Mouse (Mus musculus): ENCODE results near the gene Zfp691.

Zfp691 gene

DNA sequence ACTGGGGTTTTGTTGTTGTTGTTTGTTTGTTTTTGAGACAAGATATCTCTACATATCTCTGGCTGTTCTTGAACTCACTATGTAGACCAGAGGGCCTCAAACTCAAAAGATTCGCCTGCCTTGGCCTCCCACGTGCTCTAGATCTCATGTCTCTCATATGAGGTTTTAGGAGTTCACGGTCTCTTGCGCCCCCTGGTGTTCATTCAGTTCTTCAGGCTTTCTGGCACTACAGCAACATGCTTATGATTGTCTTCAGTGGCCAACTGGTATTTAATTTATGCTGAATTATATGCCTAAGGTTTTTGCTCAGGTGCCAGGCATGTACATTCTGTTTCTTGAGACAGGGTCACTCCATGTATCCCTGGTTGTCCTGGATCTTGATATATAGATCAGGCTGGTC, 6.3 kb downstream of the Zfp691 start:
- DNase-seq (ENCODE audit: low spot score), result peak; percentile 96

- no peak for DNase-seq (ENCODE audit: low spot score)
Observed at GRCm38 (mm10) chr4:119167068-119167467, 6.9 kb downstream of the Zfp691 start.

- no peak for DNase-seq (ENCODE audit: low spot score)
Observed at GRCm38 (mm10) chr4:119165916-119166315, 8.1 kb downstream of the Zfp691 start.

GRCm38 (mm10) chr4:119162990-119163389, 11.0 kb downstream of the Zfp691 start:
- DNase-seq (ENCODE audit: low spot score), result no peak

- DNase-seq (ENCODE audit: low spot score), result no peak
Observed at GRCm38 (mm10) chr4:119161358-119161757, 12.6 kb downstream of the Zfp691 start.

DNA sequence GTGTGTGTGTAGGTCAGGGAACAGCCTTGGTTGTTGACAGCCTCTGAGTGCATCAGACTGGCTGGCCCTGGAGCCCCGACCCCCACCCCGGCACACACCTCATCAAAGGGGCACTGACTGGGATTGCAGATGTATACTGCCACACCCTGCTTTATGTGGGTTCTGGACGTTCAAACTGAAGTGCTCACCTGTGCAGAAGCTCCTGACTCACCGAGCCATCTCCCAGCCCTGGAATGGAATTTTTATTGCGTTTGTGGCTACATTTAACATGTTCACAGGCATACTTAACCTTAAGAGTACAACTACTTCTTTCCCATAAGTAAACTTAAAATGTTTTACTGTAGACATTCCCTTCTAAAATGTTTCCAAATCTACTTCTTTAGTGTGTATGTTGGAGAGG, 16.1 kb downstream of the Zfp691 start:
- DNase-seq (ENCODE audit: low spot score), result no peak

GRCm38 (mm10) chr4:119157186-119157585, 16.8 kb downstream of the Zfp691 start:
- DNase-seq (ENCODE audit: low spot score), result peak; percentile 75

DNA sequence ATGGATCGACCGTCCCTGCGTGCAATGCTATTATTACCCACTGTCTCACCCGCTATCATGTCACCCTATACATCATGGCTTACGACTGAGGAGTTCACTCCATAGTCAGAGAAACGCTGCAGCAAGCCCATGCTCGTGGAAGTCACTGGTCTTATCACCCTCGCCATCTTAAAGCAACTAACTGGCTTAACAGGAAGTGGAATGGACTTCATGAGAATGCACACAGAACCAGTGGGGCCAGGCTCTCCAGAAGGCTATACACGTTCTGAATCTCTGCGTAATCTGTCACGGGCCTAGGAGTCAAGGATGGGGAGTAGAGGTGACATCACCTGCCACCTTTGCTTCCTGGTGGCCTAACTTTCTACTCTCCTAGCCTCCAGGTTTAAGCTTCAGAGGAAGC, 25.3 kb downstream of the Zfp691 start:
- DNase-seq (ENCODE audit: low spot score), result no peak

DNA sequence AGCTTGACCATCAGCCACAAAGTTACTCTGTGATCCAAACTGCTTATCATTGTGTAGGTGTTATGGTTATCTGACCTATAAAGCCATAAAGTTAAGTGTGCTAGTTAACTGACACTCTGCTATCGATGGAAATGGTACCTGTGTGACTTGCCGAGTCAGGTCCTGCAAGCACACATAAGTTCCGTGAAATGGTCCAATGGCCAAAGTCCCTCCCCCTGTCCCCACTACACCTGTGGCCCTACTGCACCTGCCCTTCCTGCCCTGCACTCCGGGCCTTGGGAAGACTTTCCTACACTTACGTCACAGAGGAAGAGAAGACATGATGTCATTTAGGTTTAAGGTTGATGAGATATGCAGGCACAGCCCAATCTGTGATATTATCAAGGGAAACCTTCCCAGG, 26.6 kb downstream of the Zfp691 start:
- DNase-seq (ENCODE audit: low spot score), result no peak

DNA sequence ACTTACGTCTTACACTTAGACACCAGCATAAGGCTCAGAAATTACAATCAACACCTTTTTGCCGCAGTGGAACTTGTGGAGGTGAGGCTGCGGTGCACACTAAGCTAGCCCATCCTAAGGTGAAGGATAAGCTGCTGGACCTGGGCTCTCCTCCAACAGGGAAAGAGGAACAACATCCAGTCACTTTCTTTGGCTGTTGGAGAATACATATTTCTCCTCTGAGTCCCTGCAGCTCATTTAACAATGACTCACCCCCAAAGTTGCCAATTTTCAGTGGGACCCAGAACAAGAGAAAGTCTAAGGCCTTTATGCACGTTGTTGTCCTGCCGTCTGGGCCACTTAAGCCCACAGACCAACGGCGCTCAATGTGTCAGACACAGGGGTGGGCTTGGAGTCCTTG, 27.2 kb downstream of the Zfp691 start:
- no peak for DNase-seq (ENCODE audit: low spot score)

GRCm38 (mm10) chr4:119142230-119142871, 31.6 kb downstream of the Zfp691 start:
- DNase-seq (ENCODE audit: low spot score), result peak; percentile 75

DNA sequence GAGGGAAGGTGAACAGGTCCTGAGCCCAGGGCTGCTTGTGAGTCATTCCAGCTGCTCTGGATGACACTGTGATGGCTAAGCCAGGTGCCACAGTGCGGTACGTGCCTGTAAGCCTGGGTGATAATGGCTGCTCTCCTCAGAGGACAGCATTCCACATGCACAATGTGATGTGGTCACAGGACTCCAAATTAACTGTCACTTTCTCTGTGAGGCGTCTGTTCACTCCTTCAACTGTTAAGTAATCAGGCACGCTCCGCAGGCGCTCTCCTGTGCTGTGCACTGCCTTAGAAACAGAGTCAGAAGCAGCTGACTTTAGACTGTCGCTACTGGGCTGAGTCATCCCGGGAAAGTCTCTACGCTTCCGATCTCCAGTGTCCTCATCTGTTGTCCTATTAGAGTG, 32.8 kb downstream of the Zfp691 start:
- no peak for DNase-seq (ENCODE audit: low spot score)

GRCm38 (mm10) chr4:119140126-119140525, 33.9 kb downstream of the Zfp691 start:
- DNase-seq (ENCODE audit: low spot score), result peak; percentile 77

DNA sequence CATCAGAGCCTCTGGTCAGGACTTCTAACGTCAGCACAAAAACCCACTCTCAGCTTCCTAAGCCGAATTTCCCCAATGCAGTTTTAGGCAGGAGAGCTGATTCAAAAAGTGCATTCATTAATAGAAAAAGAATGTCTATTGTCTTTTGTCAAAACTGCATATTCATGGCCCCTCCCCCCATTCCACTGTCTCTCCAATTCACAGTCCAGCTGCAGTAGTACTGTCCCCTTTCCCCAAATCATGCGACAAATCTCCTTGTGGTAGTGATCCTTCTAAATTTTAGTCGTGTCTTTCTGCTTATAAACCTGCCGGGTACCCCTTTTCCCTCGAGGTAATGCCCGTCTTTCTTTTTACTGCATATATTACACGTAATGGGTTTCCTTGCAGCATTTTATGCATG, 35.2 kb downstream of the Zfp691 start:
- DNase-seq (ENCODE audit: low spot score), result peak; percentile 57

DNA sequence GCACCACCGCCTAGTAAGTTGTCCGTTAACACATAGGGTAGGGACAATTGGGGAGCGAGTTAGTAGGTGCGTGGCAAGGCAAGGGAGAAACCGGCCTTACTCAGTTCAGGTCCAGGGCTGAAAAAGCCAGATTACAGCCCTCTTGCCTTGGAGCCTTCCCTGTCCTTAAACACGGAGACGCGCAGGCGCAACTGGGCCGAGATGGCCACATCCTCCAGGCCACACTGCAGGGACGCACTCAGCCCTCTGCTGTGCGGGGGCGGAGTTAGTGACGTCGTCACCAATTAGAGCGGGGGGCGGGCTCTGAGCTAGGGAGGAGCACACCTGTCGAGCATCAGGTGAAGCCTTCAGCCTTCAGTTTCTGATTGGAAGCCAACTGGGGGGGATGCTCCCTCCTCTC, 35.8 kb downstream of the Zfp691 start:
- peak; percentile 68 for DNase-seq (ENCODE audit: low spot score)

- DNase-seq (ENCODE audit: low spot score), result no peak
Observed at GRCm38 (mm10) chr4:119137313-119137712, 36.7 kb downstream of the Zfp691 start.

GRCm38 (mm10) chr4:119133860-119134259, 40.1 kb downstream of the Zfp691 start:
- DNase-seq (ENCODE audit: low spot score), result no peak

DNA sequence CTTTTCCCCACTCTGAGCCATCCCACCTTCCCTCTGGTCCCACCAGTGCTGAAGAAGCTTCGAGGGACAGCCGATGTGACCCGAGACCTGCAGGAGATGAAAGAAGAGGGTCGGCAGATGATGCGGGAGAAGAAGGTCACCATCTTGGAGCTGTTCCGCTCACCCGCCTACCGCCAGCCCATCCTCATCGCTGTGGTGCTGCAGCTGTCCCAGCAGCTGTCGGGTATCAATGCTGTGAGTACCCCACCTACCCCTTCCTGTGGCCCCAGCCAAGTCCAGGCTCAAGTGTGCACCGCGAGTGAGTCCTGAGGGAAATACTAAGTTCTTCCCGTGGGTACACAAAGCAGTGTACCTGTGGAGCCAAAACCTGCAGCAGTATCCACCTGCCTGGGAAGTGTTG, 40.7 kb downstream of the Zfp691 start:
- DNase-seq (ENCODE audit: low spot score), result no peak

DNA sequence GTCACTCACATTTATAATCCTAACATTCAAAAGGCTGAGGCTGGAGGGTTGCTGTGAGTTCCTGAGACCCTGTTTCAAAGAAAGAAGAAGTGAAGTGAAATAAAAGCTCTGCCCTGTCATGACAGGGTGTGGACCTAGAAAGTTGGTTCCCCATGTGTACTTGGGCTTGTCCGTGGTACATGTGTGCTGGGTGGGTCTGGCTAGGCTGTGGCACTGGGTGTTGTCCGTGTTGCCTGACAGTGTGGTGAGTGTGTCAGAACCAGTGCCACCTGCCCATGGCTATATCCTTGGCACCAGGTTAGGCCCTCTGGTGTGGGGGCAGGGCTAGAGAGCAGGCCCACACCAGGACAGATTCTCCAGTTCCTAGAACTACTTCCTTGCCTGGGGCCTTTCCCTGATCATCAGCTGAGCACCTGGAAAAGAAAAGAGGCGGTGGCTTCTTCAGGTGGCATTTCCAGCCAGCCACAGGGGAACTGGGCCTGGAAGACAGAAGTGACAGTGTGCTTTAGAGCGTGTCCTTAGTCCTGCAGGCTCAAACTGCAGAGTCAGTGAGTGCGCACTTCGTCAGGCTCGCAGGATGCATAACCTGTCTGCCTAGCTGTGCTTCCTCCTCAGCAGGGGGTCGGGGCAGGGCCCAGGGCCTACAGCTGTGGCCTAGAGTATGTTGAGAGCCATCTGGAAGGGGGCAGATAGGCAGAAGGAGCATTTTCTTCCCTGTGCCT, 42.6 kb downstream of the Zfp691 start:
- DNase-seq (ENCODE audit: low spot score), result no peak

DNA sequence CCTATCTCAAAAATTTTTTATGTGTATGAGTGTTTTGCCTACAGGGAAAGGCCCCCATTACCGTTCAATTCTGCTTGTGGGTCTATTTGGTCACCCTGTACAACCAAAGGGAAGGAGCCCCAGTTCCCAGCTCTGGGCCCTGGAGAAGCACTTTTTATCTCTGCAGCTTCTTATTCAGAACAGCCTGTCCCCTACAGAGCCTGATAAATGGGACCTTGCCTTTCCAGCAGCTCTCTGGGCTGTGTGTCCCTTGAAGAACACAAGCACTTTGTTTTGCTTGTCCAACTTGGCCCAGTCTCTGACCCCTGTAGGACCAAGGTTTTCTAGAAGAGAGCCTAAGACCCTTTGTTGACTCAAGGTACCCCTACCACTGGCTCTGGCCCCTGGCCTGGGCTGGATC, 44.9 kb downstream of the Zfp691 start:
- DNase-seq (ENCODE audit: low spot score), result no peak

DNA sequence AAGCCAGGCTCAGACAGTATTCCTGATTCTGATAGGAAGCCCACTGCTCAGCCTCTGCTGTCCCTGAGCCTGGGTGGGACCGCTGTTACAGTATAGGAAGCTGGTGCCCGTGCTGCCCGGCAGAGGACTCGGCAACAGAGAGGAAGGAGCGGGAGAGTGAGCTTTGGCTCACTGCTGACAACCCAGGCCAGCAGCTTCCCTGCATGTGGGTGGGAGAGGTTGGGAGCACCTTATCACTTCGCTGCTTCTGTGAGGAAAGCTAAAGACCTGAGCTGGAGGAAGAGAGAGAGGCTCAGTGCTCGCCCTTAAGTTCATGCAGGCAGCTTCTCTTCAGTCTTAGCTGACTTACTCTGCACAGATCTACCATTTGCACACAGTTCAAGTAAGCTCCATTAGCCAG, 45.4 kb downstream of the Zfp691 start:
- no peak for DNase-seq (ENCODE audit: low spot score)

DNA sequence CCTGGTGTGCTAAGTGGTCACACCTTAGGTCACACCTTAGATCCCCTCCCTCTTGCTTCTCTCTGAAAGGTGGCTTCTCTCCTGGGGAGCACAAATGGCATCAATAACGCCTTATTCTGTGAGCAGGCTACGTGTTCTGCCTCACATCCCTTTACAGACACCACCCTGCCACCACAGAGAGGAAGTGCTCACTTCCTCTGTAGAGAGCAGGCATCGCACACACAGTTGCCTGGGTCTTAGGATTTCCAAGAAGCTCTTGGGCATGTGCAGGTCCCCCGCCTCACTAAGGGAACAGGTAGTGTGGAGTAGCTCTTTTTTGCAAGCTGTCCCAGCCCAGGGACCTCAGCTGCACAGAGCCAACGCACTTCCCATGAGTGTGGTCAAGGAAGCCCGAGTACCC, 46.8 kb downstream of the Zfp691 start:
- no peak for DNase-seq (ENCODE audit: low spot score)

DNA sequence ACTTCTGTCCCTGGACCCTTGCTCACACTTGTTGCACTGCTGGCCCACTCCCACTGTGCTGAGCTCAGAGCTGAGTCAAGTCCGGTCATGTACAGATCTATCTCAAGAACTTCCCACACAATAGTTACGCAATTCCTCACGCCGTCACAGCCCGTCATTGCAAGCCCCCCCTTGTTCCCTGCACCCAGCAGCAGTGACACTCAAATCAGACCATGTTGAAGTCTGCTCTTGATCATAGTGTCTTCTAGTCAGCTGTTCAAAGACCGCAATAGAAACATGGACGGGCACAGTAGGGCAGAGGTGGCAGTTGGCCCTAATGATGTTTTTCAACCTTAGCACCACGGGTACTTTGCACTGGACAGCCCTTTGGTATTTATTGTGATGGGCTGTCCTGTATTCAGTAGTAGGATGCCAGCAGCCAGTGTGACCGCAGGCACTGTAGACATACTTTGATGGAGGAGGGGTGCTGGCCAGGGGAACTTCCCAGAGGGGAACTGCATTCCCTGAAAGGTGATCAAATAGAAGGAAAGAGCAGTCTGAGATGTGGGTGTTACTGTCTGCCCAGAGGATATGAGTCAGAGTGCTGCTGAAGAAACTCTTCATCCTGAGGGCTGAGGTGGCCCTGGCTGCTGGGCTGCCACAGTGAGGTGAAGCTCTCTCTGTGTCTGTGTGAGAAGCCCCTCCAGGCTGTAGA, 48.3 kb downstream of the Zfp691 start:
- no peak for DNase-seq (ENCODE audit: low spot score)

Data from retina, embryonic 14.5 days (tissue).